Mouse (Mus musculus): ENCODE measurements around the gene Hsd17b12. TPM values are rescaled to one million over a fixed set of nuclear protein-coding genes. Genes with fewer than 3 reads are reported as not detected.

Gene Hsd17b12
- total RNA-seq, 2 experiments from 2014 or later, result 31.3 to 31.6 TPM

GRCm38 (mm10) chr2:94103758-94104157 is 54.0 kb downstream of the Hsd17b12 start:
- DNase-seq (ENCODE audit: low spot score in 2 of 2), result no peak

DNA sequence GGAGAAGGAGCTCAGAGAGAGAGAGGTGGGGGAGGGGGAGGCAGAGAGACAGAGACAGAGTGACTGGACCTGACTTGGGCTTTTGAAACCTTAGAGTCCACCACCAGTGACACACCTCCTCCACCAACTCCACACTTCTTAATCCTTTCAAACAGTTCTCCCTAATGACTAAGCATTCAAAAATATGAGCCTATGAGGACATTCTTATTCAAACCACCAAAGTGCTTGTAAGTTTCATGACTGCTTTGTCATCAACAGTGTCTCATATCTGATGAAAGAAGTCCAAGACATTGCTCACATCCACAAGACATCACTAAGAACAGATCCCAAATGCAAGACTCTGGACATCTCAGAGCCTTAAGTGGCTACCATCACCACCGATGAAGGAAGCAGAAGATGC is 67.9 kb downstream of the Hsd17b12 start:
- no peak for DNase-seq (ENCODE audit: low spot score in 2 of 2)

- DNase-seq (ENCODE audit: low spot score in 2 of 2), result no peak
These were observed 88.3 kb downstream of the Hsd17b12 start for GRCm38 (mm10) chr2:94069482-94069881.

DNA sequence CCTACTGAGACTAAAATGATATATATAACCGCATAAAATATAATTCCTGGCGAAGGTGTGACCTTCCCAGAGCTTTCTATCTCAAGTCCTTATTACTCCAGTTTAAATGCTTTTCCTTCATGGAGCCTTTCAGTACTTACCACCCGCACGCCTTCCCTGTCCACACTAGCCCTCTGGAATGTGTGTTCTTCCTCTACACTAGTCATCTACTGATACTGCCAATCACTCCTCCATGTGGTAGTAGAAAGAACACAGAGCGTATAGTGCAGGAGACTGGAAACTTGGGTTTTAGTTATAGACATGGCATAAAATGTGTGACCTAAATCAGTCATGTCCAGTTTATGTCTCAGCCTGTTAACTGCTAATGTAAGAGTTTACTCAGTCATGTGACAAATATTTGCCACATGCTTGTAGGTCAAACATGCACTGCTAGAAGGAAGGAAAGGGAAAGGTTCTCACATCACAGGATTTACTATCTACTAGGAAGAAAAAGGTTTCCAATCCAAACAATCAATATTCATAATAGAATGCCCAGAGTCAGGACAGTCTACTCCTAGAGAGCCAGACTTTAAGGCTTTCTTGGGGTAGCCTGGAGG is 91.1 kb downstream of the Hsd17b12 start:
- DNase-seq (ENCODE audit: low spot score in 2 of 2), result no peak

DNA sequence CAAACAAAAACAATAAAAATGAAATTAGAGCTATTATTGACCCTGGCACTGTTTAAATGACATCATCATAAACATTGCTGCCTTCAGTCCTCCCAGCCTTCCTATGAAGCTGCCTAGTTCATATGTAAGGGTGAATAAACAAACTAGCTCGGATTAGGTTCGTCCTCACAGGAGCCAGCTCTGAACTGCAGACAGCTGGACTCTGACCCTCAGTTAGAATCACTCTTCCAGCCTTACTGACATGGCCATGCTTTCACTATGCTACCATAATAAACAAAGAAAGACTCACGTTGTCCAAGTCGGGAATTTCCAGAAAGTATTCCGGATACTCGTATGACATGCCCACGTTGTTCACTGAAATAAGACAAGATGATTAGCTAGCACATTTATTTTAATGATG is 91.6 kb downstream of the Hsd17b12 start:
- DNase-seq (ENCODE audit: low spot score in 2 of 2), result no peak

- no peak for DNase-seq (ENCODE audit: low spot score in 2 of 2)
These were observed 95.0 kb downstream of the Hsd17b12 start for GRCm38 (mm10) chr2:94062791-94063190.

- DNase-seq (ENCODE audit: low spot score in 2 of 2), result no peak
These were observed 98.3 kb downstream of the Hsd17b12 start for GRCm38 (mm10) chr2:94059459-94059858.

GRCm38 (mm10) chr2:94054813-94055212 is 103.0 kb downstream of the Hsd17b12 start:
- DNase-seq (ENCODE audit: low spot score in 2 of 2), result no peak

- DNase-seq (ENCODE audit: low spot score in 2 of 2), result no peak
These were observed 105.8 kb downstream of the Hsd17b12 start for GRCm38 (mm10) chr2:94051952-94052351.

DNA sequence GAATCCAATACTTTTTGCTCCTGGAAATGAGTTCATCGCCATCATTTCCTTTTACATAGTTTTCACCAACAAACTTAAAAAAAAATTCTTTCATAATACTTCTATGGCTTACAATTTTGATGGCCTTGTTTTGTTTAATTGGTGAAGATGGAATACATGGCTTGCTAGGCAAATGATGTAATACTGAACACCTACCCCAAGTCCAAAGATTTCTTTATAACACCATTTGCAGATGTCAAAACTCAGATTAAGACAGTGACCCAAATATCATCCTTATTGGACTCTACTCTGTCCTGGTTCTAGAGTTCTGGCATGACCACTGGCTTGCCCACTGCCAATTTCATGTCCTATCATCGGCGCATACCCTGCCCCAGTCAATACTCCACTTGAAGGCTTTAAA is 106.9 kb downstream of the Hsd17b12 start:
- no peak for DNase-seq (ENCODE audit: low spot score in 2 of 2)

DNA sequence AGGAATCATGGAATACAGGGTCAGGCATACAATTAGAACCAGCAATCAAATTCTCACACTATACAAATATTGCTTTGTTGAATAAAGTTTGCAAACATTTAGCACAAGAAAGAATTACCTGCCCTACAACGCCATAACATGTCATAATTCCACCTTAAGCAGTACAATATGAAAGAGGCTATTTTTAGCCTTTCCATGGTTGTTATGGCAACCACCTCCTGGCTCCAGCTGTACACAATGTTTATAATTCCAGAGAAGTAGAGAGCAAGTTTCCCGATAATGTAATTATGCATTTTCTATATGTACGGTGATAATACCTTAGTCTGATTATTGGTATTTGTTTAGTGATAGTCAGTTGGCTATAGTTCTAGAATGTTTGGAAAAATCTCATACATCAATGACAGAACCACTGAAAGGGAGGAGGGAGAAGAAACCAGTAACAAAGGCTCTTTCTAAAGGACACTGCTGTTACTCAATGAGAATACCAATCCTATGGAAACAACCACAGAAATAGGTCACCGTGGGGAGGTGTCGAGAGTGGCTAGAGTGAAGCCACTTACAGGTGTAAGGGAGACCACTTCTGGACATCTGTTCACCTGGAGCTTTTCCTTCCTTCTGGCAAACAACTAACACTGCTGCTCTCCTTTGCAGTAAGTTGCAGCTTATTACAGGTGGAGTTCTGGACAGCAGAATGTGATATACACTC is 108.1 kb downstream of the Hsd17b12 start:
- DNase-seq (ENCODE audit: low spot score in 2 of 2), result no peak

DNA sequence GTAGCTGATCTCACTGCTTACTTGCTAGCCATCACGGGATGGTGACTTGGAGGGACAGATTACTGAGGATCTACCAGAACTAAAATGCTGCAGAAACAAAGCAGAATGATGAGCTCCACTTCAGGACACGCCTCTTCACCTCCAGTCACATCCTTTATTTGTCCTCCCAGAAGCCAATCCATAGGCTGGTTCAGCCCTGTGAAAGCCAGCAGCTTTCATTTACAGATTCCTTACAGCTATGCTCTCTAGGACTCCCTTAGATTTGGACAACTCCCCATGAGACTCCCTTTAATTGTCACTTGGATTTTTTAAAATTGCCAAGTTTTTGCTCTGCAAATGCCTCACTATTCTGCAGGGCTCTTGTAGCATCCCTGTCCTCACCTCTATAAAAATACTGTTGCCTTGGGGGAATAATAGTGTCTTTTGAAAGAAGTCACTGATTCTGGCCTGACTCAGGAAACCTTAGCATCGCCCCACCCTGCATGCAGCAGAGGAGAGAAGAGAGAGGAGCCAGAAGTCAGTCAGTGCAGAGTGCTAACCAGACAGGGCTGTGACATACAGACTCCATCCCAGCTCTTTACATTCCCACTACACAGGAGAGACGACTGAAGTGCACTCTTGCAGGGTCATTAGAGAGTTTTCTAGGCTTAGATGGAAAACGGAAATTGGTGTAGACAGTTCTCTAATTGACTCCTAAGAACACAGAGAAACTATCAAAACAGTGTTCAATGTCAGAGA is 108.9 kb downstream of the Hsd17b12 start:
- DNase-seq (ENCODE audit: low spot score in 2 of 2), result no peak

GRCm38 (mm10) chr2:94048271-94048670 is 109.5 kb downstream of the Hsd17b12 start:
- DNase-seq (ENCODE audit: low spot score in 2 of 2), result no peak

DNA sequence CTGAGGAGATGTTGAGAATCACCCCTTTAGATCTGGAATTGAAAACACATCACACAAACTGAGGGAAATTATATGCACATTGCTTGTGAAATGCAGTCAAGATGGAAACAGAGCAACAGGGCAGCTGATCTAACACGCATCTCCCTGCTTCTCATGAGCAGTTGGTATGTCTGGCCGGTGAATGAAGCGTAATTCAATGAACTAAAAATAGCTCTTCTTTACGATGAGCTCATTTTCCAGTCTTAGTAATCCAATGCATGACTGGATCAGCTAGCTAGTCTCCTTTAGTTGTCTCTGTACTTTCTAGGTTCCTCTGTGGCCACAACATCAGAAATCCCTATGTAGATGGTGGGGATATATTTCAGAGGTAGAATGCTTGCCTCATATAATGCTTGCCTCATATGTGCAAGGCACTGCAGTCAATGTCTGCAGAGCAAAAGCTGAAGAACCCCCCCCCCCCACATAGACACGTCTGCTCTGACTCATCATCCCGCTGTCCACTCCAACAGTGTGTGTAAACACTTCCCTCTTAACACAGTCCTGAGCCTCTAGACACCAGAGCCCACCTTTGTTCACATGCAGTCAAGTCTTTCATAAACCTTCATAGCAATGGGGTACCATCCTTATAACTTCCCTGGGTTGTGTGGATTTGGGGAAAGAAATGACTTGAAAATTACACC is 112.2 kb downstream of the Hsd17b12 start:
- no peak for DNase-seq (ENCODE audit: low spot score in 2 of 2)

- no peak for DNase-seq (ENCODE audit: low spot score in 2 of 2)
These were observed 113.6 kb downstream of the Hsd17b12 start for GRCm38 (mm10) chr2:94044174-94044573.

DNA sequence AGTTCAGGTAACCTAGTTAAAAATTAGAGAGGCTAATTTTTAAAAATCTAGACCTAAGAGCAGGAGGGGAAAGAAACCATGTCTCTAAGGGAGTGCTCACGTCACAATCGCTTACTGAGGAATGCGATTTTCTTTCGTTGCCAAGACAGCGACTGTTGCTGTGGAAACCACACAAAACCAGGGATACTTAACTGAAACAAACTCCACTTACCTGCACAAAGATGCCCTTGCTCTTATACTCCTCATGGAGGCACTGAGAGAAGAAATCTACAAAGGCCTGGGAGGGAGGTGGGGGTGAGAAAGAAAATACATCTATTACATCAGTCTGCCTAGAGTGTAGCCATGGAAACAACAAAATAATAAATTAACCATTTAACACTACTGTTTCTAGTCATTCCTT is 114.1 kb downstream of the Hsd17b12 start:
- DNase-seq (ENCODE audit: low spot score in 2 of 2), result no peak

GRCm38 (mm10) chr2:94042461-94042860 is 115.3 kb downstream of the Hsd17b12 start:
- no peak for DNase-seq (ENCODE audit: low spot score in 2 of 2)

DNA sequence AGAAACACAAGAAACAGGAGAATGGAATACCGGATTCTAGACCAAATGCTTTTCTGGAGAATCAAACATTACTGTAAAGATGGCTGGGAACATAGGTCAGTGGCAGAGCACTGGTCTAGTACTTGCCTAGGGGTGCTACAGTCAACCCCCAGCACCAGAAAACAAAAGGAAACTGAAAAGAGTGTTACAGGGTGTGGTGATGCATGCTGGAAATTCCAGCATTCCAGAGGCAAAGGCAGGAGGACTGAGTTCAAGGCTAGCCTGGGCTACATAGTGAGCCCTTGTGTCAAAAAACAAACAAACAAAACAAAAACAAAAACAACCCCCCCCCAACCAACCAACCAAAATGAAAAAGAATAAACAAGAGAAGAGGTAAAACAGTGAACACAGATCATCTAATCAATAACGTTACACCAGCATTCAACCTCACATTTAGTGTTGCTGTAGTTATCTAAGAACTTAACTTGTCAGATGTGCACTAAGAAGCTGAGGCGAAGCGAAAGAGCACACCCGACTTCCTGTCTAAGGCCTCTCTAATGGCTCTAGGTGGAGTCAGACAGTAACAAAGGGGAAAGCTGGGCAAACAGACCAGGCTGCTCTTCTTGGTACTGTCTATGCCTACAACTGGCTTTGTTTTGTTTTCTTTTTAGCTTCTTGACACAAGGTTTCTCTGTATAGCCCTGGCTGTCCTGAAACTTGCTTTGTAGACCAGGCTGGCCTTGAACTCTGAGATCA is 117.2 kb downstream of the Hsd17b12 start:
- DNase-seq (ENCODE audit: low spot score in 2 of 2), result no peak

DNA sequence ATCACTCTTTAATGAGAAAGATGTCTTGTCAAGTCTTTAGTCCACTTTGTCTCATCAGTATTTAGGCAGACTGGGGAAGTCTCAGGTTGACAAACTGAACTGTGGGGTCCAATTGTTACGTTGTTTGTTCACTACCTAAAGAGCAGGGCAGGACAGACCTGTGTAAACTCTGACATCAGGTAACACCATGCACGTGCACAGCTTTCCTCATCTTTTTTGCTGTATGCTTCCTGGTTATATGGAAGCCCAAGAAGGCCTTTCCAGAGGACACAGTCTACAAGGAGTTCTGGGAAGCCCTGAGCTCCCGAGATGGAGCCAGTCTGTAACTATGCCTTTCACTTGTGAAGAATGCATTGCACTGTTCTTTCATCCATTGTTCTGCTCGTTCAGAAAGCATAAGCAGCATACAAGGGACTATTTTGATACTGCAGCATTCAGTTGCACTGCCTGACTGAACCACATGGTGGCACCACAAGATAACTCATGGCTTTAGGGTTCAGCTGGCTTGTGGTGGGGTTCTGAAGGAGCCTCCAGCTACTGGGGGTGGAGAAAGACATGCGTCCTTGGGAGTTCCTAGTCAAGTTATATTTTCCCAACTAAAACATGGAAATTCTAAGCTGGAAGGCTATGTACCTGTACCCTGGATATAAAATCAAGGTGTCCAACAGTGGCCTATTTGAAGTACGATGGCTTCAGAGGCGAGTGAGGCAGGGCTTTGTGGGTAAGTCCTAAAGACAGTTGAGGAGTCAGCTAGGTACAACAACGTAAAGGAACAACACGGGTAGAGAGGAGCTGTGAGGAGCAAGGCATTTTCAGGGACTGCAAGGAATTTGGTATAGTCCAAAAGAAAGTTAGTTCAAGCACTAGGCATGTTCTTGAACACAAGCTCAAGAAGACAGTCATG is 122.1 kb downstream of the Hsd17b12 start:
- DNase-seq (ENCODE audit: low spot score in 2 of 2), result peak; percentile 31 to 53

GRCm38 (mm10) chr2:94030602-94031001 is 127.2 kb downstream of the Hsd17b12 start:
- no peak for DNase-seq (ENCODE audit: low spot score in 2 of 2)

Data from gastrocnemius, postnatal 4 days (tissue).